In genomic region chr17:12669363-12669679, GRCm38 (mm10) we compare ENCODE assay signal across 11 mouse cellular contexts. TPM values are rescaled to one million over a fixed set of nuclear protein-coding genes. Genes with fewer than 3 reads are reported as not detected.
A peak's percentile ranks its signal among the peaks of the same experiment; 100 is the strongest.
DNase-seq lines count a peak whose midpoint lies in the region; ATAC-seq lines count a peak whose summit lies in the region.
"Had no signal": no experiment of that assay in that cellular context is flagged by ENCODE, and none has a peak within 500 bp of the region (broad histone marks: within the 10 kb centered on the region; RNA-seq: fewer than 3 reads in every experiment).

No protein-coding gene starts in this region.

- peaks cover 37% of the 10 kb centered on the region for H3K4me1 ChIP-seq in heart, embryonic 12.5 days (replicated peaks)
- H3K4me1 ChIP-seq in liver, embryonic 11.5 days (replicated peaks; ENCODE audit: control insufficient read depth, insufficient read depth, low read length) = peaks cover 37% of the 10 kb centered on the region
- H3K4me1 ChIP-seq: midbrain, embryonic 12.5 days had no signal

- H3K4me3 ChIP-seq in heart, embryonic 12.5 days = no peak overlapping the region
- no peak overlapping the region for H3K4me3 ChIP-seq in liver, embryonic 11.5 days (ENCODE audit: low read depth, low read length)
- H3K4me3 ChIP-seq: midbrain, embryonic 12.5 days had no signal

- intact Hi-C loops in heart, postnatal 25 days (cut with DNase I) = no loop called here

- H3K9me3 ChIP-seq in heart, embryonic 12.5 days (replicated peaks) = no peaks in the 10 kb centered on the region
- H3K9me3 ChIP-seq in liver, embryonic 11.5 days (ENCODE audit: control insufficient read depth, low read length) = no peaks in the 10 kb centered on the region
- H3K9me3 ChIP-seq: midbrain, embryonic 12.5 days had no signal

- no peaks in the 10 kb centered on the region for H3K36me3 ChIP-seq in heart, embryonic 12.5 days
- no peaks in the 10 kb centered on the region for H3K36me3 ChIP-seq in liver, embryonic 11.5 days (ENCODE audit: control insufficient read depth, insufficient read depth, low read length)
- H3K36me3 ChIP-seq: midbrain, embryonic 12.5 days had no signal

- H3K27ac ChIP-seq in heart, embryonic 12.5 days (ENCODE audit: poor library complexity, severe bottlenecking) = peak overlapping the region; percentile 88
- H3K27ac ChIP-seq in liver, embryonic 11.5 days (ENCODE audit: low read depth, low read length) = peak overlapping the region; percentile 90
- H3K27ac ChIP-seq: midbrain, embryonic 12.5 days had no signal

- 0 out of 2 replicates have a peak overlapping the region, but pooled peaks have one; percentile 14 for H3K9ac ChIP-seq in heart, embryonic 12.5 days
- H3K9ac ChIP-seq in liver, embryonic 11.5 days (ENCODE audit: low read depth, low read length) = peak overlapping the region; percentile 25; the same call in 1 of the 2 replicates
- H3K9ac ChIP-seq: midbrain, embryonic 12.5 days had no signal

- 0 out of 2 replicates have a peak overlapping the region, but pooled peaks have one; percentile 12 for H3K4me2 ChIP-seq in heart, embryonic 12.5 days
- peak overlapping the region; percentile 43 for H3K4me2 ChIP-seq in liver, embryonic 11.5 days
- H3K4me2 ChIP-seq: midbrain, embryonic 12.5 days had no signal

- peak; percentile 90 for ATAC-seq in heart, embryonic 12.5 days (ENCODE audit: insufficient number of reproducible peaks, low FRiP score)
- peak; percentile 87 for ATAC-seq in liver, embryonic 11.5 days (replicated peaks; ENCODE audit: low FRiP score)

- no peak for DNase-seq in heart, postnatal 25 days (ENCODE audit: low spot score)
- DNase-seq in adipocyte (ENCODE audit: low spot score) = peak; percentile 44
- peak; percentile 48 to 51 for DNase-seq in kidney, adult 8-10 months
- peak; percentile 61 for DNase-seq in liver, embryonic 11.5 days (ENCODE audit: low spot score)
- DNase-seq in urinary bladder, adult 2 months (ENCODE audit: low spot score) = no peak
- no peak for DNase-seq in layer of hippocampus, postnatal 14 days (ENCODE audit: low spot score in 2 of 2)
- DNase-seq in yolk sac, embryonic 10.5 days (ENCODE audit: low spot score) = no peak
- DNase-seq: retina, postnatal 1 day; thymus, adult 18-20 months had no signal

- H3K27me3 ChIP-seq in heart, embryonic 12.5 days (replicated peaks) = no peaks in the 10 kb centered on the region
- H3K27me3 ChIP-seq in liver, embryonic 11.5 days (replicated peaks; ENCODE audit: control insufficient read depth, insufficient read depth, low read length) = 0 out of 2 replicates have a peak, but pooled peaks cover 6% of the 10 kb centered on the region
- H3K27me3 ChIP-seq: midbrain, embryonic 12.5 days had no signal

RNA-seq across cellular contexts. Expression of gene Slc22a1, which starts 6.3 kb away (rescaled TPM):
- polyA plus RNA-seq in heart, embryonic 12.5 days (2016; fragmentation: Nextera tagmentation; extraction: Ambion mirVana) = 4.0 and 4.7 TPM in 2 replicates
- total RNA-seq in heart, postnatal 25 days (2021) = 10 to 100 TPM; 11.3 to 12.8 TPM
- polyA plus RNA-seq in liver, embryonic 11.5 days (2014; fragmentation: Nextera tagmentation; extraction: Ambion mirVana) = 0.10 TPM in 1 of 2 replicates, not detected in the other
- polyA plus RNA-seq in urinary bladder, adult 2 months (2012; rRNA removed) = 3.5 and 4.5 TPM in 2 replicates
- total RNA-seq in layer of hippocampus, postnatal 14 days (2021) = not detected
- polyA plus RNA-seq: midbrain, embryonic 12.5 days had no signal

Comparison
In these comparisons a context has a peak if more than half of its experiments do, and no peak if none do; other contexts are left out.
1. DNase-seq: peak in adipocyte (single experiment), kidney, adult 8-10 months (2 of 2) and liver, embryonic 11.5 days (single experiment); none in heart, postnatal 25 days (single experiment), urinary bladder, adult 2 months (single experiment), layer of hippocampus, postnatal 14 days (0 of 2) and yolk sac, embryonic 10.5 days (single experiment).